Mouse (Mus musculus) macrophage (primary cell): ENCODE data around the gene Idua. TPM values are rescaled to one million over a fixed set of nuclear protein-coding genes. Genes with fewer than 3 reads are reported as not detected.

Experiments
- H3K27ac ChIP-seq: fragments of 350-480 bp; formaldehyde crosslinking; 2 replicates; pipeline ENCODE4 v1.9.0; 2021
- H3K36me3 ChIP-seq: fragments of 350-480 bp; formaldehyde crosslinking; 2 replicates; pipeline ENCODE4 v1.9.0; 2021; ENCODE audit errors: inconsistent target
- H3K4me3 ChIP-seq: fragments of 350-480 bp; formaldehyde crosslinking; 2 replicates; pipeline ENCODE4 v1.9.0; 2021; ENCODE audit errors: inconsistent target
- H3K79me2 ChIP-seq: fragments of 350-480 bp; formaldehyde crosslinking; 2 replicates; pipeline ENCODE4 v1.9.0; 2021; ENCODE audit errors: inconsistent target
- WGBS: methylation state at CpG from one replicate; pipeline ENCODE4 v1.1.7; 2026; ENCODE audit warnings: inconsistent platforms; ENCODE audit not compliant: missing documents; 5-methylcytosine and 5-hydroxymethylcytosine counted together
- polyA plus RNA-seq: library from polyadenylated mRNA; stranded (reverse); fragments of 250-400 nt; gene quantifications from 3 replicates; pipeline ENCODE4 v1.2.4, GENCODE M21; 2018; ENCODE audit warnings: inconsistent platforms

Idua gene
- polyA plus RNA-seq, 1 experiment from 2014 or later, result 50.8 TPM

- WGBS, result 89% methylated on average over 2 of the region's 2 CpGs
- H3K36me3 ChIP-seq, result peaks cover 16% of the 10 kb centered on the region
- H3K27ac ChIP-seq, result no peak overlapping the region
- H3K4me3 ChIP-seq, result no peak overlapping the region
- peaks cover 22% of the 10 kb centered on the region for H3K79me2 ChIP-seq
Measured at GRCm38 (mm10) chr5:108667370-108667769, 7.2 kb downstream of the Idua start.

DNA sequence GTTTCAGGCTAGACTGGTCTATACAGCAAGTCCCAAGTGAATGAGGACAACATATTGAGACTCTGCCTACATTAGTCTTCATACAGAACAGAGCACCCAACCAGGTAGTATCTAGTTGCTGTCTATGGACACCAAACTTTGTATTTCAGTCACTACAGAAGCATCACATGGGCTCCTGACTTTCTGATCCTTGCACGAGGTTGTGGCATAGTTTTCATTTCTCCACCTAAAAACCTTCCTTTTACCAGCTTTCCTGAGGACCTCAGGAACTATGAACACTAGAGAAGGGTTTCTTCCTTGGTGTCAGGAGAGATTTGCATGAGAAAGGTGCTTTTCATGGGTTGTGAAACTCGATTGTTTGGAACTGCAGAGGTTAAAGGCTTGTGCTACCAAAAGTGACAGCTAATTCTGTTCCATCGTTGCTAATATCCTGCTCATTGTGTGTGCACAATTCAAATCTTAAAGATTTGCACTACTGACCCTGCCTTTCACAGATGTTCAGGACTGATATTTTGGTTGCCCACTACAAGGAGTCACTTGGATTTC lies 8.3 kb downstream of the Idua start:
- Histone ChIP-seq H3K36me3 (peaks cover 27% of the 10 kb centered on the region), H3K79me2 (peaks cover 22% of the 10 kb centered on the region), H3K4me3 (peak overlapping the region; percentile 80; the same call in 1 of the 2 replicates), H3K27ac (peak overlapping the region; percentile 95)
- 17% methylated on average over 3 of the region's 3 CpGs for WGBS

DNA sequence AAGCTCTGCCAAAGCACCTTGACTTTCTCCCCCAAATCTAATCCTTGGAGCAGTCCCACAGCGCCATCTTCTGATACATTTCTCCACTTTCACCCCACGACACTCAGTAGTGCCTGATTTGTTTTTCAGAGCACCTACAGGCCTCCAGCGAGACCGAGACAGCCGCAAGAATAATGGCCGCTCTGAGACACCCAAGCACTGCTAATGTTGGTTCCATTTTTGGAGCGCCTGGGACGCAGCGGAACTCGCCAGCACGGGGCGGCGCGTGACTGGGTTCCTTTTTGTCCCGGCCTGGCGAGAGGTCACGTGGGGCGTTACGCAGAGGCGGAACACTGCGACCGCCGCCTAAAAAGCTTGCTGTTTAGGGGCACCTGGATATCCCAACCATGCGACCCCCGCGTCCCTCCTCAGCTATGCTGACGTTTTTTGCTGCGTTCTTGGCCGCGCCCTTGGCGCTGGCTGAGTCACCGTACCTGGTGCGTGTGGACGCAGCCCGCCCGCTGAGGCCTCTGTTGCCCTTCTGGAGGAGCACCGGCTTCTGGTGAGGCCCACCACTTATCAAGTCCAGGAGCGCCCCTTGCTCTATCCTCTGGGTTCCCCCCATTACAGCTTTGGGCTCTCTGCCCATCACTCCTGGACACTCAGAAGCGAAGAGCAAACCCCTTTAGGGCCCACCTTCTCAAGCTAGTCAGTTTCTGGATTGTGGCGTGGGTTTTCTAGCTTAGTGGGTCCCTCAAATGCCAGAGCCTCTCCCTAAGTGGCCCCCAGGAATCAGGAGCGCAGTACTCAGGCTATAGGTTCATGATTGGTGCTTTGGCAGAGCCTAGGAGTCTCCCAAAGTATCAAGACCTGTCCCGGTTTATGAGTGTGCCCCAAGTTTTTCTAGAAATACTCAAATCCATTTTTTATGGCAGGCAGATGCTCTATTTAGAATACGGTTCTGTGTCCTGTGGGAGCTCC lies 9.1 kb downstream of the Idua start, which contains the start of gene Dgkq:
Dgkq (minus strand) TSS at position 696 of the 960 bp plus-strand sequence.
- H3K79me2 ChIP-seq, result peaks cover 22% of the 10 kb centered on the region
- H3K4me3 ChIP-seq, result peak within 1 kb of the TSS; percentile 80
- WGBS, result 4% methylated on average over 43 of the region's 43 CpGs
- H3K27ac ChIP-seq, result peak within 1 kb of the TSS; percentile 95
- H3K36me3 ChIP-seq, result peaks cover 31% of the 10 kb centered on the region

- WGBS, result 67% methylated on average over 9 of the region's 9 CpGs
- peak overlapping the region; percentile 80 for H3K4me3 ChIP-seq
- H3K27ac ChIP-seq, result peak overlapping the region; percentile 95
Measured at GRCm38 (mm10) chr5:108669986-108670385, 9.9 kb downstream of the Idua start.

GRCm38 (mm10) chr5:108670785-108671184 lies 10.7 kb downstream of the Idua start:
- peaks cover 22% of the 10 kb centered on the region for H3K79me2 ChIP-seq
- H3K36me3 ChIP-seq, result peaks cover 31% of the 10 kb centered on the region
- no peak overlapping the region for H3K4me3 ChIP-seq
- H3K27ac ChIP-seq, result no peak overlapping the region

More at GRCm38 (mm10) chr5:108669986-108670385, 9.9 kb downstream of the Idua start:
- H3K79me2 ChIP-seq, result peaks cover 22% of the 10 kb centered on the region
- peaks cover 31% of the 10 kb centered on the region for H3K36me3 ChIP-seq

GRCm38 (mm10) chr5:108671757-108672156 lies 11.6 kb downstream of the Idua start:
- Histone ChIP-seq H3K27ac (no peak overlapping the region), H3K36me3 (peaks cover 31% of the 10 kb centered on the region), H3K4me3 (no peak overlapping the region), H3K79me2 (peaks cover 22% of the 10 kb centered on the region)
- WGBS, result 91% methylated on average over 11 of the region's 12 CpGs

DNA sequence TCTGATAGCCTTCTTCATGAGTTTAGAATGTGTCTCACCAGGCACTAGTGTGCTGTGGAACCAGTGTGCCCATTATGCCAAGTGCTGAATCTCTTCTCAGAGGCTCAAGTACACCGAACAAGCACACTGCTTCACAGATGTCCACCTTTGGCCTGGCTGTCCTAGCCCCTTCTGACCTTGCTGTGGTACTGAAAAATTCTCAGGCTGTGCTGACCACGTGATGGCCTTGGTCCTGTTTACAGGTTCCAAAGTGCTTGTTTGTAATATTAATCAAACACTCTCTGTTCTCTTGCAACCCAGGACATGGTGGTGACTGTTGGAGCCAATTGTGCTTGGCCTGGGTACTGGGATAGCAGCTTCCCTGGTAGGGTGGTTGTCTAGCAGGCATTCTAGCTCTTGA lies 14.5 kb downstream of the Idua start:
- no peak overlapping the region for H3K27ac ChIP-seq
- peaks cover 31% of the 10 kb centered on the region for H3K36me3 ChIP-seq
- H3K79me2 ChIP-seq, result peaks cover 17% of the 10 kb centered on the region
- H3K4me3 ChIP-seq, result no peak overlapping the region
- WGBS, result 100% methylated on average over 2 of the region's 2 CpGs

GRCm38 (mm10) chr5:108675251-108675816 lies 15.2 kb downstream of the Idua start, which contains the start of gene Slc26a1:
TSS of gene Slc26a1 (minus strand) at chr5:108675569.
- peaks cover 34% of the 10 kb centered on the region for H3K36me3 ChIP-seq
- 91% methylated on average over 9 of the region's 9 CpGs for WGBS
- H3K4me3 ChIP-seq, result no peak within 1 kb of the TSS
- peaks cover 9% of the 10 kb centered on the region; the same call in 1 of the 2 replicates for H3K79me2 ChIP-seq
- no peak within 1 kb of the TSS for H3K27ac ChIP-seq

DNA sequence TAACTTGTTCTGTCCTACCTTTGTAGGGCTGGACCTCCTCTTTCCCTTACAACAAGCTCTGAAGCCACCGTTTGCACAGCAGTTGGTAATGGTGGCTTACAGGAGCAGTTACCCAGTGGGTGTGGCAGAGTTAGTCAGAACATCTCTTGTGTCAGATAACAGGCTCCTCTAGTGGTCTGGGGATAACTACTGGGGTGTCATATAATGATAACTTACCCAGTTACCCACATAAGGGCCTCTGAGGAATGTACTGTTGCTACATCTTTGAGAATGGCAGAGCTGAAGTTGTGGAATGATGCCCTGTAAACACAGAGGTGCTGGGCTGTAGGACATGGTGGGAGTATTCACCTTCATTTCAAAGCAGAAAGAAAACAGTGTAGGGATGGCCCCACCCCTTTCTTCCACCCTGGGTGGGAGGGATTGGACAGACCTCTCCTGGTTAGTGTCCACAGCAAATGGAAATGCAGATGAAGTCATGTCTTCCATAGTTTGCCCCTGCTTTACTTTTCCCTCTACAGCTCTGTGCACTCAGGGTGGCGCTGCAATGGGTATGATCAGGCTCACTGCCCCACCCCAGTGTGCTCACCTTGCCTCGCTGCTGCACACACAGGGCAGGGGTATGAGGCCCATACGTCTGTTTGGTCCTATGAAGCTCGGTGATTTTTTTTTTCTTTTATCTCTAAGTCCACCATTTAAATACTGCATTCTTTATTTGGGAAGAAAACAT lies 16.8 kb downstream of the Idua start:
- no peak overlapping the region for H3K27ac ChIP-seq
- H3K79me2 ChIP-seq, result no peaks in the 10 kb centered on the region; the same call in 1 of the 2 replicates
- no peak overlapping the region for H3K4me3 ChIP-seq
- WGBS, result 92% methylated on average over 5 of the region's 5 CpGs
- H3K36me3 ChIP-seq, result peaks cover 34% of the 10 kb centered on the region

DNA sequence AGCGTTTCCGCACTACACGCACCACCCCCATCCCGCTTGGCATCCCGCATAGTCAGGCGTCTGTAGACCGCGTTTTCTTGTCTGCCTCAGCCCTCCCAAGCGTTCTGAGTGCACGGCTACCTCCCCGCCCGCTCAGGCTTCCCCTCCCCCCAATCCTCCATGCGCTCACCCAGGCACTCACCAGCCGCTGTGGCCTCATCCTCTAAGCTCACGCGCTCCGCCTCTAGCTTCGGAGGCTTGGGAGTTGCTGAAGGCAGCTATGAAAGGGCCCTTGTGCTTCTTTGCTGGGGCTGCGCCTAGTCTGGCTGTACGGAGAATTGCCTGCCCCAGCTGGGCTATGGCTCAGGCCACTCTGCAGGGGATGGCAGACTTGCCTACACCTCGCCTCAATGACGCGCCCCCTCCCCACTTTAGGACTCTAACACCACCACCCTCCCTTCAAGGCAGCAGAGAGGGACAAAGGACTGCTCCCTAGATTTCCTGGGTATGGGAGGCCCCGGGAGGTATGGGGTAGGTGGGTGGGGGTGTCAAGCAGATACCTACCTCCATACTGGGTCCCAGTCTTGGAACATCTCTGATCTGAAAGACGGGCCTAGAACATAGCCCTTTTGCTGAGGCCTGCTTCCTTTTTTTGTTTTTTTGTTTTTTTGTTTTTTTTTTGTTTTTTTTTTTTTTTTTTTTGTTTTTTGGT lies 17.6 kb downstream of the Idua start:
- H3K79me2 ChIP-seq, result no peaks in the 10 kb centered on the region; the same call in 1 of the 2 replicates
- 82% methylated on average over 25 of the region's 25 CpGs for WGBS
- H3K4me3 ChIP-seq, result no peak overlapping the region
- peaks cover 27% of the 10 kb centered on the region for H3K36me3 ChIP-seq
- H3K27ac ChIP-seq, result no peak overlapping the region

GRCm38 (mm10) chr5:108678296-108678854 lies 18.2 kb downstream of the Idua start:
- Histone ChIP-seq H3K79me2 (no peaks in the 10 kb centered on the region; the same call in 1 of the 2 replicates), H3K36me3 (peaks cover 27% of the 10 kb centered on the region), H3K27ac (no peak overlapping the region), H3K4me3 (no peak overlapping the region)
- whole genome bisulfite sequencing, result 85% methylated on average over 6 of the region's 6 CpGs

- H3K27ac ChIP-seq, result no peak overlapping the region
Measured at GRCm38 (mm10) chr5:108679909-108680308, 19.8 kb downstream of the Idua start.

GRCm38 (mm10) chr5:108680871-108681270 lies 20.7 kb downstream of the Idua start:
- Histone ChIP-seq H3K79me2 (no peaks in the 10 kb centered on the region), H3K4me3 (no peak overlapping the region), H3K36me3 (peaks cover 30% of the 10 kb centered on the region), H3K27ac (no peak overlapping the region)
- WGBS, result 94% methylated on average over 6 of the region's 6 CpGs

More at GRCm38 (mm10) chr5:108679909-108680308, 19.8 kb downstream of the Idua start:
- peaks cover 30% of the 10 kb centered on the region for H3K36me3 ChIP-seq
- H3K4me3 ChIP-seq, result no peak overlapping the region
- WGBS, result 83% methylated on average over 2 of the region's 3 CpGs
- H3K79me2 ChIP-seq, result no peaks in the 10 kb centered on the region
